Mouse (Mus musculus): ENCODE data around the gene Misp. TPM values are rescaled to one million over a fixed set of nuclear protein-coding genes. Genes with fewer than 3 reads are reported as not detected.

The Misp gene
- polyA plus RNA-seq, 1 experiment from 2014 or later = 204 TPM

- Histone ChIP-seq H3K9ac (ENCODE audit: low read depth, low read length) (no peak overlapping the region), H3K4me3 (ENCODE audit: low read length) (no peak overlapping the region), H3K36me3 (ENCODE audit: control insufficient read depth, insufficient read depth, low read length) (no peaks in the 10 kb centered on the region), H3K9me3 (ENCODE audit: control insufficient read depth, low read length) (no peaks in the 10 kb centered on the region), H3K4me2 (ENCODE audit: low read depth, low read length) (no peak overlapping the region), H3K27me3 (replicated peaks; ENCODE audit: control insufficient read depth, insufficient read depth, low read length) (no peaks in the 10 kb centered on the region; the same call in 1 of the 2 replicates), H3K27ac (ENCODE audit: low read length) (no peak overlapping the region), H3K4me1 (ENCODE audit: control insufficient read depth, insufficient read depth, low read length) (peaks cover 16% of the 10 kb centered on the region)
- no peak for ATAC-seq
- WGBS = 87% methylated on average over 8 of the region's 8 CpGs
Measured at GRCm38 (mm10) chr10:79871845-79872244, 51.1 kb downstream of the Misp start.

GRCm38 (mm10) chr10:79872862-79873261 is 52.1 kb downstream of the Misp start:
- ATAC-seq = no peak
- no peaks in the 10 kb centered on the region for H3K9me3 ChIP-seq (ENCODE audit: control insufficient read depth, low read length)

GRCm38 (mm10) chr10:79873313-79873712 is 52.5 kb downstream of the Misp start:
- no peak for ATAC-seq
- Histone ChIP-seq H3K9ac (ENCODE audit: low read depth, low read length) (0 out of 2 replicates have a peak overlapping the region, but pooled peaks have one; percentile 76), H3K4me1 (ENCODE audit: control insufficient read depth, insufficient read depth, low read length) (peaks cover 20% of the 10 kb centered on the region), H3K27ac (ENCODE audit: low read length) (no peak overlapping the region), H3K4me2 (ENCODE audit: low read depth, low read length) (peak overlapping the region; percentile 85), H3K9me3 (ENCODE audit: control insufficient read depth, low read length) (no peaks in the 10 kb centered on the region), H3K27me3 (replicated peaks; ENCODE audit: control insufficient read depth, insufficient read depth, low read length) (no peaks in the 10 kb centered on the region; the same call in 1 of the 2 replicates), H3K36me3 (ENCODE audit: control insufficient read depth, insufficient read depth, low read length) (no peaks in the 10 kb centered on the region), H3K4me3 (ENCODE audit: low read length) (peak overlapping the region; percentile 69)
- 20% methylated on average over 6 of the region's 6 CpGs for WGBS

More at GRCm38 (mm10) chr10:79872862-79873261, 52.1 kb downstream of the Misp start:
- H3K4me3 ChIP-seq (ENCODE audit: low read length) = no peak overlapping the region; the same call in 1 of the 2 replicates
- H3K27ac ChIP-seq (ENCODE audit: low read length) = no peak overlapping the region
- peak overlapping the region; percentile 19; the same call in 1 of the 2 replicates for H3K4me2 ChIP-seq (ENCODE audit: low read depth, low read length)
- peaks cover 20% of the 10 kb centered on the region for H3K4me1 ChIP-seq (ENCODE audit: control insufficient read depth, insufficient read depth, low read length)
- H3K27me3 ChIP-seq (replicated peaks; ENCODE audit: control insufficient read depth, insufficient read depth, low read length) = no peaks in the 10 kb centered on the region; the same call in 1 of the 2 replicates
- H3K36me3 ChIP-seq (ENCODE audit: control insufficient read depth, insufficient read depth, low read length) = no peaks in the 10 kb centered on the region
- WGBS = 47% methylated on average over 3 of the region's 3 CpGs
- H3K9ac ChIP-seq (ENCODE audit: low read depth, low read length) = no peak overlapping the region

- Histone ChIP-seq H3K27ac (ENCODE audit: low read length) (peak overlapping the region; percentile 8), H3K27me3 (replicated peaks; ENCODE audit: control insufficient read depth, insufficient read depth, low read length) (no peaks in the 10 kb centered on the region; the same call in 1 of the 2 replicates), H3K36me3 (ENCODE audit: control insufficient read depth, insufficient read depth, low read length) (no peaks in the 10 kb centered on the region), H3K4me3 (ENCODE audit: low read length) (peak overlapping the region; percentile 69), H3K4me2 (ENCODE audit: low read depth, low read length) (peak overlapping the region; percentile 85), H3K4me1 (ENCODE audit: control insufficient read depth, insufficient read depth, low read length) (peaks cover 20% of the 10 kb centered on the region), H3K9ac (ENCODE audit: low read depth, low read length) (peak overlapping the region; percentile 76), H3K9me3 (ENCODE audit: control insufficient read depth, low read length) (no peaks in the 10 kb centered on the region)
- peak; percentile 5; the same call in 1 of the 2 replicates for ATAC-seq
- WGBS = 2% methylated on average over 26 of the region's 26 CpGs
Measured at GRCm38 (mm10) chr10:79873715-79874289, 53.0 kb downstream of the Misp start.

- ATAC-seq = peak; percentile 78
- H3K27ac ChIP-seq (ENCODE audit: low read length) = peak within 1 kb of the TSS; percentile 28
- H3K27me3 ChIP-seq (replicated peaks; ENCODE audit: control insufficient read depth, insufficient read depth, low read length) = no peaks in the 10 kb centered on the region; the same call in 1 of the 2 replicates
- H3K4me2 ChIP-seq (ENCODE audit: low read depth, low read length) = peak within 1 kb of the TSS; percentile 85
- under 1% methylated on average over 50 of the region's 57 CpGs for WGBS
- peak within 1 kb of the TSS; percentile 69 for H3K4me3 ChIP-seq (ENCODE audit: low read length)
- H3K36me3 ChIP-seq (ENCODE audit: control insufficient read depth, insufficient read depth, low read length) = no peaks in the 10 kb centered on the region
- no peaks in the 10 kb centered on the region for H3K9me3 ChIP-seq (ENCODE audit: control insufficient read depth, low read length)
- peaks cover 20% of the 10 kb centered on the region for H3K4me1 ChIP-seq (ENCODE audit: control insufficient read depth, insufficient read depth, low read length)
- H3K9ac ChIP-seq (ENCODE audit: low read depth, low read length) = peak within 1 kb of the TSS; percentile 76
Measured at GRCm38 (mm10) chr10:79874290-79874862, 53.6 kb downstream of the Misp start, which contains the start of the genes Prtn3 and Plppr3. Prtn3 (plus strand) TSS chr10:79874476. Plppr3 (minus strand) TSS chr10:79874634.

- Histone ChIP-seq H3K4me2 (ENCODE audit: low read depth, low read length) (no peak overlapping the region), H3K27ac (ENCODE audit: low read length) (no peak overlapping the region), H3K9ac (ENCODE audit: low read depth, low read length) (no peak overlapping the region), H3K9me3 (ENCODE audit: control insufficient read depth, low read length) (no peaks in the 10 kb centered on the region), H3K4me3 (ENCODE audit: low read length) (no peak overlapping the region), H3K36me3 (ENCODE audit: control insufficient read depth, insufficient read depth, low read length) (no peaks in the 10 kb centered on the region), H3K4me1 (ENCODE audit: control insufficient read depth, insufficient read depth, low read length) (peaks cover 39% of the 10 kb centered on the region), H3K27me3 (replicated peaks; ENCODE audit: control insufficient read depth, insufficient read depth, low read length) (peaks cover 1% of the 10 kb centered on the region; the same call in 1 of the 2 replicates)
- WGBS = 35% methylated on average over 1 of the region's 1 CpGs
- ATAC-seq = no peak
Measured at GRCm38 (mm10) chr10:79877174-79877573, 56.4 kb downstream of the Misp start.

GRCm38 (mm10) chr10:79877757-79878156 is 57.0 kb downstream of the Misp start:
- Histone ChIP-seq H3K4me2 (ENCODE audit: low read depth, low read length) (no peak overlapping the region), H3K36me3 (ENCODE audit: control insufficient read depth, insufficient read depth, low read length) (no peaks in the 10 kb centered on the region), H3K9ac (ENCODE audit: low read depth, low read length) (no peak overlapping the region), H3K4me3 (ENCODE audit: low read length) (no peak overlapping the region), H3K27me3 (replicated peaks; ENCODE audit: control insufficient read depth, insufficient read depth, low read length) (peaks cover 3% of the 10 kb centered on the region; the same call in 1 of the 2 replicates), H3K4me1 (ENCODE audit: control insufficient read depth, insufficient read depth, low read length) (peaks cover 41% of the 10 kb centered on the region), H3K27ac (ENCODE audit: low read length) (no peak overlapping the region), H3K9me3 (ENCODE audit: control insufficient read depth, low read length) (no peaks in the 10 kb centered on the region)
- WGBS = 58% methylated on average over 12 of the region's 12 CpGs
- ATAC-seq = no peak

GRCm38 (mm10) chr10:79879527-79879926 is 58.7 kb downstream of the Misp start:
- no peak overlapping the region for H3K27ac ChIP-seq (ENCODE audit: low read length)
- 0 out of 2 replicates have a peak, but pooled peaks cover 3% of the 10 kb centered on the region for H3K27me3 ChIP-seq (replicated peaks; ENCODE audit: control insufficient read depth, insufficient read depth, low read length)
- no peak overlapping the region for H3K9ac ChIP-seq (ENCODE audit: low read depth, low read length)
- H3K4me1 ChIP-seq (ENCODE audit: control insufficient read depth, insufficient read depth, low read length) = peaks cover 34% of the 10 kb centered on the region
- H3K4me3 ChIP-seq (ENCODE audit: low read length) = no peak overlapping the region
- no peak for ATAC-seq
- WGBS = 25% methylated on average over 3 of the region's 3 CpGs
- H3K4me2 ChIP-seq (ENCODE audit: low read depth, low read length) = no peak overlapping the region
- no peaks in the 10 kb centered on the region for H3K36me3 ChIP-seq (ENCODE audit: control insufficient read depth, insufficient read depth, low read length)
- H3K9me3 ChIP-seq (ENCODE audit: control insufficient read depth, low read length) = no peaks in the 10 kb centered on the region

Measured in intestine, embryonic 16.5 days (tissue).